Mouse (Mus musculus): ENCODE results near the gene Tprn. TPM values are rescaled to one million over a fixed set of nuclear protein-coding genes. Genes with fewer than 3 reads are reported as not detected.

Tprn gene
- polyA plus RNA-seq, 1 experiment from 2014 or later: 9.6 TPM

- DNase-seq (ENCODE audit: low spot score) (peak; percentile 81), ATAC-seq (replicated peaks; ENCODE audit: low FRiP score) (peak; percentile 86)
- Histone ChIP-seq H3K27ac (ENCODE audit: low read depth, low read length) (peak overlapping the region; percentile 57), H3K4me3 (ENCODE audit: low read depth, low read length) (peak overlapping the region; percentile 49), H3K4me2 (peak overlapping the region; percentile 78), H3K4me1 (replicated peaks; ENCODE audit: control insufficient read depth, insufficient read depth, low read length) (peaks cover 28% of the 10 kb centered on the region), H3K36me3 (ENCODE audit: control insufficient read depth, insufficient read depth, low read length) (no peaks in the 10 kb centered on the region), H3K9me3 (ENCODE audit: control insufficient read depth, low read length) (no peaks in the 10 kb centered on the region), H3K9ac (ENCODE audit: low read depth, low read length) (peak overlapping the region; percentile 51), H3K27me3 (replicated peaks; ENCODE audit: control insufficient read depth, insufficient read depth, low read length) (peaks cover 23% of the 10 kb centered on the region)
- WGBS: 2% methylated on average over 29 of the region's 29 CpGs
Observed at GRCm38 (mm10) chr2:25240723-25241437, 21.5 kb upstream of the Tprn start.

GRCm38 (mm10) chr2:25241438-25241775 is 21.0 kb upstream of the Tprn start:
- Histone ChIP-seq H3K27me3 (replicated peaks; ENCODE audit: control insufficient read depth, insufficient read depth, low read length) (peaks cover 23% of the 10 kb centered on the region), H3K9me3 (ENCODE audit: control insufficient read depth, low read length) (no peaks in the 10 kb centered on the region), H3K27ac (ENCODE audit: low read depth, low read length) (no peak overlapping the region), H3K4me3 (ENCODE audit: low read depth, low read length) (peak overlapping the region; percentile 49), H3K4me2 (peak overlapping the region; percentile 78), H3K36me3 (ENCODE audit: control insufficient read depth, insufficient read depth, low read length) (peaks cover 4% of the 10 kb centered on the region; the same call in 1 of the 2 replicates), H3K4me1 (replicated peaks; ENCODE audit: control insufficient read depth, insufficient read depth, low read length) (peaks cover 23% of the 10 kb centered on the region), H3K9ac (ENCODE audit: low read depth, low read length) (0 out of 2 replicates have a peak overlapping the region, but pooled peaks have one; percentile 23)
- ATAC-seq (replicated peaks; ENCODE audit: low FRiP score) (peak; percentile 14), DNase-seq (ENCODE audit: low spot score) (no peak)
- 21% methylated on average over 6 of the region's 6 CpGs for WGBS

GRCm38 (mm10) chr2:25242101-25242506 is 20.3 kb upstream of the Tprn start, which contains the start of the genes Rnf208 and Cysrt1:
Gene Rnf208 (plus strand): TSS chr2:25242255.
Gene Cysrt1 (minus strand): TSS chr2:25242452.
- WGBS: 0% methylated on average over 58 of the region's 59 CpGs
- peaks cover 6% of the 10 kb centered on the region; the same call in 1 of the 2 replicates for H3K36me3 ChIP-seq (ENCODE audit: control insufficient read depth, insufficient read depth, low read length)
- H3K27me3 ChIP-seq (replicated peaks; ENCODE audit: control insufficient read depth, insufficient read depth, low read length): peaks cover 23% of the 10 kb centered on the region
- ATAC-seq (replicated peaks; ENCODE audit: low FRiP score) (no peak), DNase-seq (ENCODE audit: low spot score) (no peak)
- H3K27ac ChIP-seq (ENCODE audit: low read depth, low read length): peak within 1 kb of the TSS; percentile 57; the same call in 1 of the 2 replicates
- H3K9me3 ChIP-seq (ENCODE audit: control insufficient read depth, low read length): no peaks in the 10 kb centered on the region
- H3K4me1 ChIP-seq (replicated peaks; ENCODE audit: control insufficient read depth, insufficient read depth, low read length): peaks cover 18% of the 10 kb centered on the region
- H3K9ac ChIP-seq (ENCODE audit: low read depth, low read length): peak within 1 kb of the TSS; percentile 51
- peak within 1 kb of the TSS; percentile 78 for H3K4me2 ChIP-seq
- H3K4me3 ChIP-seq (ENCODE audit: low read depth, low read length): peak within 1 kb of the TSS; percentile 49

GRCm38 (mm10) chr2:25243342-25243741 is 19.1 kb upstream of the Tprn start:
- no peak for ATAC-seq (replicated peaks; ENCODE audit: low FRiP score)
- Histone ChIP-seq H3K9ac (ENCODE audit: low read depth, low read length) (no peak overlapping the region), H3K27me3 (replicated peaks; ENCODE audit: control insufficient read depth, insufficient read depth, low read length) (peaks cover 23% of the 10 kb centered on the region), H3K4me3 (ENCODE audit: low read depth, low read length) (no peak overlapping the region), H3K4me1 (replicated peaks; ENCODE audit: control insufficient read depth, insufficient read depth, low read length) (peaks cover 18% of the 10 kb centered on the region), H3K27ac (ENCODE audit: low read depth, low read length) (no peak overlapping the region), H3K4me2 (no peak overlapping the region), H3K9me3 (ENCODE audit: control insufficient read depth, low read length) (no peaks in the 10 kb centered on the region), H3K36me3 (ENCODE audit: control insufficient read depth, insufficient read depth, low read length) (peaks cover 12% of the 10 kb centered on the region)
- WGBS: 79% methylated on average over 8 of the region's 8 CpGs
- DNase-seq (ENCODE audit: low spot score): no peak

- ATAC-seq (replicated peaks; ENCODE audit: low FRiP score) (no peak), DNase-seq (ENCODE audit: low spot score) (no peak)
- Histone ChIP-seq H3K4me2 (no peak overlapping the region), H3K4me1 (replicated peaks; ENCODE audit: control insufficient read depth, insufficient read depth, low read length) (peaks cover 18% of the 10 kb centered on the region), H3K9ac (ENCODE audit: low read depth, low read length) (no peak overlapping the region), H3K4me3 (ENCODE audit: low read depth, low read length) (no peak overlapping the region), H3K36me3 (ENCODE audit: control insufficient read depth, insufficient read depth, low read length) (peaks cover 15% of the 10 kb centered on the region), H3K27ac (ENCODE audit: low read depth, low read length) (no peak overlapping the region), H3K27me3 (replicated peaks; ENCODE audit: control insufficient read depth, insufficient read depth, low read length) (peaks cover 23% of the 10 kb centered on the region), H3K9me3 (ENCODE audit: control insufficient read depth, low read length) (no peaks in the 10 kb centered on the region)
- 81% methylated on average over 4 of the region's 4 CpGs for WGBS
Observed at GRCm38 (mm10) chr2:25244144-25244543, 18.3 kb upstream of the Tprn start.

- ATAC-seq (replicated peaks; ENCODE audit: low FRiP score): no peak
- H3K36me3 ChIP-seq (ENCODE audit: control insufficient read depth, insufficient read depth, low read length): peaks cover 27% of the 10 kb centered on the region
Observed at GRCm38 (mm10) chr2:25246183-25247072, 16.0 kb upstream of the Tprn start, which contains the start of gene AL732309.1. Gene AL732309.1 (minus strand): TSS chr2:25246863.

GRCm38 (mm10) chr2:25252331-25252730 is 10.1 kb upstream of the Tprn start:
- H3K9ac ChIP-seq (ENCODE audit: low read depth, low read length): no peak overlapping the region
- H3K36me3 ChIP-seq (ENCODE audit: control insufficient read depth, insufficient read depth, low read length): peaks cover 33% of the 10 kb centered on the region
- WGBS: 88% methylated on average over 1 of the region's 1 CpGs

More at GRCm38 (mm10) chr2:25246183-25247072, 16.0 kb upstream of the Tprn start, which contains the start of gene AL732309.1:
- no peak within 1 kb of the TSS for H3K4me2 ChIP-seq
- H3K9ac ChIP-seq (ENCODE audit: low read depth, low read length): no peak within 1 kb of the TSS
- H3K4me1 ChIP-seq (replicated peaks; ENCODE audit: control insufficient read depth, insufficient read depth, low read length): peaks cover 10% of the 10 kb centered on the region
- no peaks in the 10 kb centered on the region for H3K9me3 ChIP-seq (ENCODE audit: control insufficient read depth, low read length)
- peaks cover 21% of the 10 kb centered on the region for H3K27me3 ChIP-seq (replicated peaks; ENCODE audit: control insufficient read depth, insufficient read depth, low read length)
- no peak within 1 kb of the TSS for H3K27ac ChIP-seq (ENCODE audit: low read depth, low read length)
- no peak for DNase-seq (ENCODE audit: low spot score)
- WGBS: 88% methylated on average over 10 of the region's 10 CpGs
- H3K4me3 ChIP-seq (ENCODE audit: low read depth, low read length): no peak within 1 kb of the TSS

GRCm38 (mm10) chr2:25255284-25255779 is 7.1 kb upstream of the Tprn start, which contains the start of gene Tmem203:
Gene Tmem203 (plus strand): TSS chr2:25255439.
- ATAC-seq (replicated peaks; ENCODE audit: low FRiP score) (peak; percentile 83), DNase-seq (ENCODE audit: low spot score) (peak; percentile 98)
- H3K9ac ChIP-seq (ENCODE audit: low read depth, low read length): peak within 1 kb of the TSS; percentile 87
- H3K36me3 ChIP-seq (ENCODE audit: control insufficient read depth, insufficient read depth, low read length): peaks cover 17% of the 10 kb centered on the region
- no peaks in the 10 kb centered on the region for H3K9me3 ChIP-seq (ENCODE audit: control insufficient read depth, low read length)
- no peaks in the 10 kb centered on the region for H3K27me3 ChIP-seq (replicated peaks; ENCODE audit: control insufficient read depth, insufficient read depth, low read length)
- WGBS: under 1% methylated on average over 39 of the region's 39 CpGs
- H3K4me3 ChIP-seq (ENCODE audit: low read depth, low read length): peak within 1 kb of the TSS; percentile 92
- H3K27ac ChIP-seq (ENCODE audit: low read depth, low read length): peak within 1 kb of the TSS; percentile 76
- H3K4me1 ChIP-seq (replicated peaks; ENCODE audit: control insufficient read depth, insufficient read depth, low read length): peaks cover 12% of the 10 kb centered on the region; the same call in 1 of the 2 replicates
- peak within 1 kb of the TSS; percentile 98 for H3K4me2 ChIP-seq

More at GRCm38 (mm10) chr2:25252331-25252730, 10.1 kb upstream of the Tprn start:
- H3K4me1 ChIP-seq (replicated peaks; ENCODE audit: control insufficient read depth, insufficient read depth, low read length): peaks cover 12% of the 10 kb centered on the region; the same call in 1 of the 2 replicates
- H3K27me3 ChIP-seq (replicated peaks; ENCODE audit: control insufficient read depth, insufficient read depth, low read length): no peaks in the 10 kb centered on the region
- no peak overlapping the region for H3K4me2 ChIP-seq
- no peak overlapping the region for H3K27ac ChIP-seq (ENCODE audit: low read depth, low read length)
- no peaks in the 10 kb centered on the region for H3K9me3 ChIP-seq (ENCODE audit: control insufficient read depth, low read length)
- DNase-seq (ENCODE audit: low spot score) (no peak), ATAC-seq (replicated peaks; ENCODE audit: low FRiP score) (no peak)
- no peak overlapping the region for H3K4me3 ChIP-seq (ENCODE audit: low read depth, low read length)
